Mouse (Mus musculus) adrenal gland, adult 2 months (tissue): ENCODE measurements around the gene Nalcn. TPM values are rescaled to one million over a fixed set of nuclear protein-coding genes. Genes with fewer than 3 reads are reported as not detected.

Experiments used
- polyA plus RNA-seq: library from polyadenylated mRNA; depleted of rRNA; stranded (reverse); fragments of >200 nt; gene quantifications from 2 replicates; pipeline ENCODE4 v1.2.3, GENCODE M21; 2012; rRNA removed
- total RNA-seq, 2 experiments: library from RNA; stranded (reverse); gene quantifications; 2 replicates each; pipeline ENCODE4 v1.2.3; 2021

Nalcn gene
- total and polyA plus RNA-seq, 3 experiments: 3.1 to 6.3 (median 4.8) TPM

Other genes with a start within 250 kb of the Nalcn start
- gene Itgbl1, start 32.8 kb upstream of the Nalcn start, total RNA-seq: 1 to 10 TPM; 1.6 to 3.9 TPM
- 4.1 and 4.2 TPM in 2 replicates for gene Itgbl1, start 32.8 kb upstream of the Nalcn start, polyA plus RNA-seq